Mouse (Mus musculus): Measurements from ENCODE around the gene Mpped1.

Mpped1 gene

DNA sequence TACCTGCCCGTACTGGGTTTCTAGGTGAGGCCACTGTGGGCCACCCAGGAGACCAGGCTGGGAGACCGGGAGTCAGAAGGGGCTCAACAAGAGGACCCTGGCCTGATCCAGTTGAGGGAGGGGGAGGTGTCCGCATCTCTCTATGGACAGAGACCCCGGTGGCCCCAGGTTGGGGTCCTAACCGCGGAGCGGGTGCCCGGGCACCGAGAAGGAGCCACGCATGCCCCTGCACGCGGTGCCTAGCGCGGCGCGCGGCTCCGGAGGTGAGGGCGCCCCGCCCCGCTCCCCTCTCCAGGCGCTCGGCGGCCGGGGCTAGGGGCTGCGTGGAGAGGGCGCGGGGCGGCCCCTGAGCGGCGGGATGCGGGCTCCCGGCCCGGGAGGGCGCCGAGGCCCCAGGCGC lies at the start of gene Mpped1:
Gene Mpped1, plus strand, starts transcription at position 81 of the 400 bp plus-strand sequence.
- no peak for DNase-seq

- DNase-seq, result peak; percentile 96
These were observed 38.4 kb upstream of the Mpped1 start for GRCm38 (mm10) chr15:83740676-83741422.

DNA sequence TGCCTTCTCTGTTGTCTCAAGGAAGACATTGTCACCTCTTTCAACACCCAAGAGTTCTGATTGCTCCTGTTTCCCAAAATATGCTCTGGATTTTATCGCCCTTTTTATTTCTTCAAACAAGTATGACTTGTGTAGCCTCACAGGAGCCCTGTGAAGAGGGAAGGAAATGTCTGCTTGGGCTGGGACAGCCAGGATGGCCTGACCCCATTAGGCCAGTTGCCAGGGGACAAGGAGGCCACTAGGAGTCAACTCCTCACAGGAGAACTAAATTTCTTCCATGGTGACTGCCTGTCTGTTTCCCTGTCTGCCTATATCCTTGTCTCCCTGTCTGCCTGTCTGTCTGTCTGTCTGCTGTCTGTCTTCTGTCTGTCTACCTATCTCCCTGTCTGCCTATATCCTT lies 37.2 kb upstream of the Mpped1 start:
- DNase-seq, result peak; percentile 92

DNA sequence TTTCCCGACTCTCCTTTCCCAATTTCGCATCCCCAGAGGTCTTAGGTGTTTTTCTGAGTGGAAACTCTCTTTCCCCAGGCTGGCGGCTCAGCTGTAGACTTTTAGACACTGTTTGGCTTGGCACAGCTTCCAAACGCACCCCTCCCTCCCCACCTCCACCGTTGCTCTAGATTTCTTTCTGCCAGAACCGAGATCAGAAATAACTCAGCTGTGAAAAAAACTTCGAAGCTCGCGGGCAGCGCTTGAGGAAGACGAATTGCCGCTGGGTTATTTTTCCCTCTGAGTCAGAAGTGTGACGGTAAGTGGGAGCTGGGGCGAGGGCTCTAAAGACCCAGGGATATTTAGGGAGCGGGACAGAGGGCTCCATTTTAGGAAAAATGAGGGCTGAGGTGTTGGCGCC lies 33.0 kb upstream of the Mpped1 start:
- DNase-seq, result no peak

DNA sequence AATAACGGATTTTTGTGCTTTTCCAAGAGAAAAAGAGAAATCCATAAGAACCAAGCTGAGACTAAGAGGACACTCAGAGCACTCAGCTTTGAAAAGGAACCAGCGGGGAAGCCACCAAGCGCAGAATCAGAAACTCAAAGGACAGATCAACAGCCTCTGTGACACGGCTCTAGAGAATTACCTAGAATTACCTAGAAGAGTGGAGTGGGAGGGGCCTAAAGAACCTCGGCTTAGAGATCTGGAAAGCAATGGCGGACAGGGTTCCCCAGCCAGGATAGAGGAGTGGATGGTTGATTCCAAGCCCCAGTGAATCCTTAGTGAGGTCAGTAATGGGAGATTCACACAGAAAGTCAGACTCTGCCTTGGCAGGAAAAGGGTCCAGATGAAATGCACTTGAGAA lies 30.3 kb upstream of the Mpped1 start:
- DNase-seq, result no peak

DNA sequence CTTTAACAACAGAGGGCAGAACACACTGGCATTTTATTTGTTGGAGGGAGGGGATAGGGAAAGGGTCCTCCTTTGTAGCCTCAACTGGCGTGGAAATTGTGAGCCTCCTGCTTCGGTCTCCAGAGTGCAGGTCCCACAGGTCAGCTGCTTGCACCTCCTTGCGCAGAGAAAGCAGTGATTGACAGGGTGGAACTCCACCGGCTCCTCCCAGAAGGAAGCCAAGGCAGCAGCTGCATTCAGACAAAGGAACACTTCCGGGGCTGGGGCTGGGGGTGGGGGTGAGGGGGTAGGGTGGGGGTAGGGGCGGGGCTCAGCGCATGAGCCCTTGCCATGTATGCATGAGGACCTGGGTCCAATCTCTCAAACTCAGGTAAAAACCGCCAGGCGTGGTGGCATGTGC lies 29.8 kb upstream of the Mpped1 start:
- no peak for DNase-seq

DNA sequence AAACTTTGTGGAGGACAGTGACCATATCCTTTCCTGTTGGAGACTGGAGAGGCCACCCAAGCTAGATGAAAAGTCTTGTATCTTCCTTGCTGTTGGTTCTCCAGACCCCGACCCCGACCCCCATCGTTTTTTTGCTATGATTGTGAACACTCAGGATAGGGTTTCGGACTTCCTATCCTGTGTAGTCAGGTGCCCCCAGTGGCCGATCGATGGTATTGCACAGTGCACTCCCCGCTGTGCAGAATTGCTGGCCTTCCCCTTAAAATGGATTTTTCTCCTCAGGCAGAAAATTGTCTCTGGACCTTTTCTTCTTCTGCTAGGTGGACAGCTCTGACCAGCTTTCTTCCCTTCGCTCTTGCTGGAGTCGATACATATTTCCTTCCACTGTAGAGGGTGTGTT lies 22.5 kb upstream of the Mpped1 start:
- no peak for DNase-seq

DNA sequence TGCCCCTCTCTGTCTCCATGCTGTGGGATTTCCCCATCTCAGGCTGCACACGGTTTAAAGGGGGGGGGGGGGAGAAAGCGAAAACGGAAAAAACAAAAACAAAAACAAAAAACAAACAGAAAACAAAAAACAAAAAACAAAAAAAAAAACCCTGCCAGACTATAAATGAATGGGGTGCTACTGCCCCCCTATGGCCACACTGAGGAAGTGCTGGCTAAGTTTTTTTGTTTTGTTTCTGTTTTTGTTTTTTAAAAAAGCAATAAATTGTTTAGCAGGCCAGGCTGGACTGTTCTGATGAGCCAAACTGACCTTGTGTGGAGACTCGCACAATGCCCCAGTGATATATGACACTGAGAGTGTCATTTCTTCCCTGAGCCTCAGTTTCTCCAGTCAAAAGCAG lies 20.3 kb upstream of the Mpped1 start:
- no peak for DNase-seq

DNA sequence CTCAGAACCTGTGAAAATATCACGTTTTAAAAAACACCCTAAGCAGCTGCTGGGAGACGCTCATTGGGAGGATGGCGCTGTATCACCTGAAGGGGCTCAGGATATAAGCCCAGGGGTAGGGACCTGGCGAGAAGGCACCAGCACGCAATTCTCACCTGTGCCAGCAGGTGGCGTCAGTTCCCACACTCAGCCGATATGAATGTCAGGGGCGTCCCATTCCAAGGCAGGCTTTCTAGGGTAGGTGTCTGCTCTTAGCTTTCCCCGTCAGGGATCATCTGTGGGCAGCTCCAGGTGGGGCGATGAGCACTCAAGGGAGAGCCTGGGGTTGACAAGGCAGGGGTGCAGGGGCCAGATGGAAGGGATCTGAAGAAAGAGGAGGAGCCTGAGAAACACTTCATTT lies 18.6 kb upstream of the Mpped1 start:
- peak; percentile 93 for DNase-seq

DNA sequence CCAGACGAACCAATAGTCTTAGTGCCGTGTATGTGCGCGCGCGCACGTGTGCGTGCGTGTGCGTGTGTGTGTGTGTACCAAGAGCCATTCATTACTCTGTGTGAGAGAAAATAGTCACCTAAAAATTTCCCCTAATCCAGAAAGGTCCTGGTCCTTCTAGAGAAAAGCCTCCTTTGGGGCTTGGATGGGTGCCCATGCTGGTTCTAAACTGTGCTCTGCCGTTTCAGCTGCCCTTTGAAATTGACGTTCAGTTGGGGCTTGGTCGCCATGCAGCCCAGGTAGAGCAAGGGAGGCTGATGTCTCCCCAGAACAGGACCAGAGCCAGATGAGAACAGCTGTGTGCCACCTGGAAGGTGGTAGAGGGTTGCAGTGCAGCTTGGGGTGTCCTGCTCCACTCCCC lies 17.8 kb upstream of the Mpped1 start:
- no peak for DNase-seq

DNA sequence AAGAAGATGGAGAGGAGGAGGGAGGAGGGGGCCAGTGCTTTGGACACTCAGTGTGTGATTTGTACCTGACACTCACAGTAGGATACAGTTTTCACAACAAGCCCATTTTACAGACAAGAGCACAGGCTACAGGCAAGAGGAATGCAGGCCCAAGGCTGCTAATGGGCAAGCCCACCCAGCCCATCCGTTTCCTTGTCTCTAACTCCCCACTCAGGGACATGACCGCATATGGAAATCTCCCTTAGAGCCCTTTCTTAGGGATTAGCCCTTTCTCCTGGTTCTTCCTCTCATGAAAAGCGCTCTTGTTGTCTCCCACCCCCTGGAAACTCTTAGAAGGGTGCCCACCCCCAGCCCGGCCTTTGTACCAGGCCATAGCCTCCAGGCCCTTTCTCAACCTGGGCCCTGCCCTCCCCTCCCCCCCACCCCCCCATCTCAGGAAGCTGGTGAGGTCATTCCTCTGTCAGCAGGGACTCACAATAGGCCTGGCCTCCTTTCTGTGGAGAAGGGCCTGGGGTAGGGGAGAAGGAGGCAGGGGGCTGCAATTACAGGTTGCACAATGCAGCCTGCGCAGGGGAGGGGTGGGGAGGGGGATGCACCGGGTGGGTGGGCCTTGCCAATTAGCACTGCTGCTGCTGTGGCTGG lies 13.8 kb upstream of the Mpped1 start:
- DNase-seq, result no peak

GRCm38 (mm10) chr15:83771346-83772053 lies 7.8 kb upstream of the Mpped1 start:
- DNase-seq, result no peak

DNA sequence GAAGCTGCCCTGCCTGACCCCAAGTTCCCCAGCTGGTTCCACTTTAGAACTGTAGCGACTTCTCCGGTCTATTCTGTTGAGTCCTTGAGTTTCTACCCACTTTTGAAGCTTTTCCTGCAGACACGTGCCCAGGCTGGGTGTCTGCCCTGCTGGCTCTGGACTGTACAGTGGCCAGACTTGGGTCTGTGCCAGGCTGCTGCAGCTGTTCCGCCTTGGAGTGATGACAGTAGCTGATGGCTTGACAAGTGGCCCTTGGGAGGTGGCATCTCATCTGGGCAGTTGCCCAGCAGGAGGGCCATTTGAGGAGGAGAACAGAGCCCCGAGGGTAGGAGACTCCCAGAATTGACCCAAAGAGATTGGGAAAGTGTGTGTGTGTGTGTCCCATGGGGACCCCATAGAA lies 6.8 kb upstream of the Mpped1 start:
- peak; percentile 95 for DNase-seq

GRCm38 (mm10) chr15:83772953-83773352 lies 6.3 kb upstream of the Mpped1 start:
- peak; percentile 89 for DNase-seq

DNA sequence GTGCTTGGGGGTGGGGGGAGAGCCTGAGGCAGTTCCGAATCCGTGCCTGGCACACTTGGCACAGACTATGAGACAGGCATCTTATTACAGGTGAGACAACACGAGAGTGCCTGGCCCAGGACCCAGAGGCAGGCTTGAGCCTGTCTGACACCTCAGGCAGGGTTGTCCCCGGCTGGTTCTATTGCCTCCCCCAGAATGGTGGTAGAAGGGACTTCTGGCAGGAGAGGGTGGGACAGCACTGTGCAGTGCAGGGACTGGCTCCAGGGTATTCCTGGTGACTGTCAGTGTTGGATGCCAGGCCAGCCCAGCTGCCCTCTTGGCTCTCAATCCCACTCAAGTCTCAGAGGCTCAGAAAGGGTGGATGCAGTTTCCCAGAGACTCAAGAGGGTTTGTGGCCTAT lies 4.3 kb upstream of the Mpped1 start:
- no peak for DNase-seq

GRCm38 (mm10) chr15:83776265-83777000 lies 2.8 kb upstream of the Mpped1 start:
- no peak for DNase-seq

GRCm38 (mm10) chr15:83777476-83777875 lies 1.8 kb upstream of the Mpped1 start:
- no peak for DNase-seq

DNA sequence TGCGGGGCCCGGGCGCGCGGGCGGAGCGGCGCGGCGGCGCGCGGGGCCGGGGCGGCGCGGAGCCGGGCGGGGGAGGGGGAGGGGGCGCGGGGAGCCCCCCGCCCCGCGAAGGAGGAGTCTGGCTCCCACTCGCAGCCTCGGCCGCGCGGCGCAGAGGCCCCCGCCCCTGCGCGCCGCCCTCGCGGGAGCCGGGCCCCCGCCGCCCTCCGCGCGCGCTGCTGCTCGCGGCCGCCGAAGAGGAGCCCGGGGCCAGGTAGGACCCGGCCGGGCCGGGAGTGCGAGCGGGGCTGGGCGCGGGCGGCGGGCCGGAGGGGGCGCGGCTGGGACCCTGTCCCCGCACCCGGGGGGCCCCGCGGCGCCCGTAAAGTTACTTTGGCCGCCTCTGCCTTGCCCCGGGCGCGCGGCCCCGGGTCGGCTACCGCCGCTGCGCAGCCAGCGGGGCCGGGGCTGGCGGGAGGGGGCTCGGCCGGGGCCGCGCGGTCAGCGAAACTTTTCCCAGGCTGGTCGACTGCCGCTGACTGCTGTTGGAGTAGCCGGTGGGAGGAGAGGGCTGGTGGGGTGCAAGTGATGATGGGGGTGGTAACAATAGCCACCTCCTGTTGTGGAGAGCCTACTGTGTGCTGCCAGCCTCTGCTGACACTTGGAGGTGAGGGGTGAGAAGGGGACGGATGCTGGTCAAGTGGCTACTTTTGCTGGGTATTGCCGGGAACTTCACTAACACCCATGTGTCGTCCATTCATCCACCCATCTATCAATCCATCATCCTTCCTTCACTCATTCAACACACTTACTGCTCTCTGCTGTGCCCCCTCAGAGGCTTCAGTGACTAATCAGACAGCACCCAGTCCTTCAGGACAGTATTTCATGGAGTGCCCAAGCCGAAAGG lies 831 bp downstream of the Mpped1 start:
- no peak for DNase-seq

DNA sequence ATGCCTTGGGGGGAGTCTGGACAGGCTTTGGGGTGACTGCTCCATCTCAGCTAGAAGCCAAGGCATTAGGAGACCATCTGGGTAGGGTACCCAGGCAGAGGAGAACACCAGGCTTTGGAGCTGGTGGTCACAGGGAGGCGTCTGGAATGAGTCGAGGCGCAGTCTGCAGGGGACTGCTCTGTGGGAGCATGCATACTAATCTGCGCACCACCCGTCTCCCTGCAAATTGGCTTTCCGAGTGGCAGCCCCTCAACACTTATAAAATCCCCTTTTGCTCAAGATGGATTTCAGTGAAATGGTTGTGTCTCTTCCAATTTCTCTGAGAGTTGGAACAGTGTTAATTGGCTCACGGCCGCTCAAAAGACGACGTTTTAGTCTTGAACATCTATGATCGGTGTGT lies 2.0 kb downstream of the Mpped1 start:
- no peak for DNase-seq

GRCm38 (mm10) chr15:83782284-83782683 lies 3.0 kb downstream of the Mpped1 start:
- no peak for DNase-seq

DNA sequence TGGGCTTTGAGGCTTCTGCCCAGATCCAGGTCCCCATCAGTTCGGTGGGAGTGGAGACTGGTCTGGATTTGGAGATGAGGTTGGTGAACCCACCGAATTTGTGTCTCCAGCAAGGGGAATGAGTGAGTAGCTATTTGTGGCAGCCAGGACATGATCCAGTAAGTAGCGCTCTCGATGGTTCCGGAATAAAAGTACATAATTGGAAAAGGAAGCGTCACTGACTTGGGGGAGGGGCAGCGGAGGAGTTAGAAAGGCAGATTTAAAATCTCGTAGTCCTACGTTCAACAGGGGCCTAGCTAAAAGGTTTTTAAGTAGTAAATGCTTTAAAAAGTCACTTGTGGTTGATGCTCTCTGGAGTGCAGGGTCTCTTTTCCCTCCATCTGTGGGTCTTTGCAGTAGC lies 5.5 kb downstream of the Mpped1 start:
- no peak for DNase-seq

DNA sequence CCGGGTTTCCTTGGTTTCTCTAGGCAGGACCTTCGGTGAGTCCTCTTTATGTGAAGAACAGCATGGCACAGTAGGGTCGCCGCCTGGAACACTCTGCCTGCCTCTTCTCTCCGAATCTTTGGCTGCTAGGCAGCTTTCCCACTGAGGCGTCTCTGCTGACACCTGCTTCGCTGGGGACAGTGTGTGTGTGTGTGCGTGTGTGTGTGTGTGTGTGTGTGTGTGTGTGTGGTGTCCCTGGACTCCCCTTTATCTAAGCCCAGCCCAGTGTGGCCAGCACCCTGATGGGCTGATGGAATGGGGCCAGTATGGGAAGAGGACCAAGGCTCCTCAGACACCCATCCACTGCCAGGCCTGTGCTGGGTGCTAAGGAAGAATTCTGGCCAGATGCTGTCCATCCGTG lies 9.8 kb downstream of the Mpped1 start:
- DNase-seq, result no peak
